Mouse (Mus musculus) bone marrow, adult 2 months (tissue): ENCODE results near the gene Nox3.

Experiments used
- CTCF ChIP-seq: fragments of 200-500 bp; IDR thresholded peaks from 2 replicates; pipeline ENCODE4 v1.5.1; 2011; ENCODE audit warnings: low read length, control low read depth; ENCODE audit not compliant: control insufficient read depth, insufficient read depth
- POLR2A ChIP-seq: fragments of 200-500 bp; IDR thresholded peaks from 2 replicates; pipeline ENCODE4 v1.6.1; 2011; ENCODE audit warnings: low read depth, mild to moderate bottlenecking, control low read depth, low read length, borderline replicate concordance; ENCODE audit not compliant: control insufficient read depth

GRCm38 (mm10) chr17:3611781-3612075 lies 84.3 kb downstream of the Nox3 start:
- no peak for TF ChIP-seq POLR2A
- TF ChIP-seq CTCF, result no peak
